Mouse (Mus musculus): ENCODE measurements around the gene Grtp1.

GRCm38 (mm10) chr8:13154099-13154498, 46.3 kb downstream of the Grtp1 start:
- TF ChIP-seq POLR2A (IDR thresholded peaks at IDR 0.05; ENCODE audit: borderline replicate concordance, low read depth, low read length) (no peak), CTCF (IDR thresholded peaks at IDR 0.05; ENCODE audit: low read depth, low read length) (no peak)

Data from bone marrow macrophage, adult 2 months (primary cell).